Mouse (Mus musculus): ENCODE measurements at regions not wholly inside any gene's neighbourhood (a gene's known extent, or its start where the extent isn't known, plus 50 kb on each side); places are given as distances from the start of the nearest gene placed in this dataset.

- TF ChIP-seq POLR2A (IDR thresholded peaks at IDR 0.05; ENCODE audit: borderline replicate concordance, low read depth, low read length) = no peak
- no peak for TF ChIP-seq CTCF (IDR thresholded peaks at IDR 0.05; ENCODE audit: low read depth, low read length)
Observed at GRCm38 (mm10) chr12:80002474-80003125, 110.2 kb downstream of the Zfp36l1 start.
